Mouse (Mus musculus): ENCODE data around the gene Nr1d1.

DNA sequence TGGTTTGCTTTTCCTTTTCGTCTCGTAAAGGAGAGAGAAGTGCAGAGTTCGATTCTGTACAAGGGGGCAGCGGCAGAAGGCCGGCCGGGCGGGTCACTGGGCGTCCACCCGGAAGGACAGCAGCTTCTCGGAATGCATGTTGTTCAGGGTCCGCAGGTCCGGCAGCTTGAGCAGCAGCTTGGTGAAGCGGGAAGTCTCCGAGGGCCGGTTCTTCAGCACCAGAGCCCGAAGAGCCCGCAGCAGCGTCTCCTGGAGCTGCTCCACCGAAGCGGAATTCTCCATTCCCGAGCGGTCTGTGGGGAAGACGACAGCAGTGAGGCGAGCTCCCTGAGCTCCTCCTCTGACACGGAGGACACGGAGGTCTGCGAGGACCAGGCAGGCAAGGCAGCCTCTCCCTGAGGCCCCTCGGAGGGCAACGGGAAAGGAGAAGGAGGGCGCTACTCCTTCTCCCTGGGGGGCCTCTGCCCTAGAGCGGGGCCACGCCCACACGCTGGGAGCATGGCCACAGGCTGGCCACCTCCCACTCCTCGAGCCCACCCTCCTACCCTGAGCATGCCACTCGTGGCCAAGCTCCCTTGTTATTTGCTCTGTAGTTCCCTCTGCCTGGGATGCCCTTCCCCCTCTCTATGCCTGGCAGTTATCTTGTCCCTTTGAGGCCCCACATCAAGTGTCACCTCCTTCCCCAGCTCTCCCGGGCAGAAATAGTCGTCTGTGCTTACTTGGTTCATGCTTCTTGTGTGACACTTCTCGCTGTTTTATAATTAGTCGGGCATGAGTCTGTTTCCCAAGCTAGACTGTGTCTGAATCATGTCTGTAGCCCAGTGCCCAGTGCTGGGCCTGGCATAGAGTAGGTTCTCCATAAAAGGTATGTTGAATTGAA, 6.8 kb downstream of the Nr1d1 start:
- TF ChIP-seq CTCF (IDR thresholded peaks at IDR 0.05; ENCODE audit: low read depth, low read length), result no peak
- TF ChIP-seq POLR2A (IDR thresholded peaks at IDR 0.05; ENCODE audit: insufficient read depth, low read length), result no peak
- TF ChIP-seq EP300 (IDR thresholded peaks at IDR 0.05; ENCODE audit: insufficient read depth, low read depth, low read length), result no peak
